Mouse (Mus musculus): ENCODE data around the gene Dnase2b. TPM values are rescaled to one million over a fixed set of nuclear protein-coding genes. Genes with fewer than 3 reads are reported as not detected.
A peak's percentile ranks its signal among the peaks of the same experiment; 100 is the strongest.

Dnase2b gene
- polyA plus RNA-seq, 1 experiment from 2014 or later, result not detected

GRCm38 (mm10) chr3:146641818-146642427 is 26.5 kb upstream of the Dnase2b start:
- H3K4me2 ChIP-seq, result no peak overlapping the region
- no peaks in the 10 kb centered on the region for H3K27me3 ChIP-seq
- ATAC-seq (ENCODE audit: borderline replicate concordance, extremely low read depth, low FRiP score, low TSS enrichment), result peak; percentile 55; the same call in 1 of the 2 replicates
- no peaks in the 10 kb centered on the region for H3K36me3 ChIP-seq
- H3K4me1 ChIP-seq, result peaks cover 9% of the 10 kb centered on the region; the same call in 1 of the 2 replicates
- no peak overlapping the region for H3K9ac ChIP-seq
- no peaks in the 10 kb centered on the region for H3K9me3 ChIP-seq
- H3K4me3 ChIP-seq, result no peak overlapping the region
- H3K27ac ChIP-seq, result no peak overlapping the region
- 41% methylated on average over 4 of the region's 4 CpGs for WGBS

- no peaks in the 10 kb centered on the region for H3K27me3 ChIP-seq
- no peak overlapping the region for H3K9ac ChIP-seq
- H3K4me1 ChIP-seq, result no peaks in the 10 kb centered on the region
- H3K27ac ChIP-seq, result no peak overlapping the region
- no peaks in the 10 kb centered on the region for H3K36me3 ChIP-seq
- no peak for ATAC-seq (ENCODE audit: borderline replicate concordance, extremely low read depth, low FRiP score, low TSS enrichment)
- no peak overlapping the region for H3K4me3 ChIP-seq
- no peaks in the 10 kb centered on the region for H3K9me3 ChIP-seq
- WGBS, result 82% methylated on average over 5 of the region's 5 CpGs
- no peak overlapping the region for H3K4me2 ChIP-seq
Observed at GRCm38 (mm10) chr3:146632506-146632905, 17.1 kb upstream of the Dnase2b start.

- Histone ChIP-seq H3K27ac (no peak overlapping the region), H3K4me1 (no peaks in the 10 kb centered on the region), H3K4me3 (no peak overlapping the region), H3K4me2 (no peak overlapping the region), H3K36me3 (no peaks in the 10 kb centered on the region), H3K27me3 (no peaks in the 10 kb centered on the region), H3K9me3 (no peaks in the 10 kb centered on the region), H3K9ac (no peak overlapping the region)
- no peak for ATAC-seq (ENCODE audit: borderline replicate concordance, extremely low read depth, low FRiP score, low TSS enrichment)
- WGBS, result 63% methylated on average over 8 of the region's 8 CpGs
Observed at GRCm38 (mm10) chr3:146628227-146628982, 13.0 kb upstream of the Dnase2b start.

GRCm38 (mm10) chr3:146625766-146626165 is 10.4 kb upstream of the Dnase2b start:
- Histone ChIP-seq H3K4me1 (no peaks in the 10 kb centered on the region), H3K27me3 (no peaks in the 10 kb centered on the region), H3K9me3 (no peaks in the 10 kb centered on the region), H3K4me3 (no peak overlapping the region), H3K27ac (no peak overlapping the region), H3K9ac (no peak overlapping the region), H3K4me2 (no peak overlapping the region), H3K36me3 (no peaks in the 10 kb centered on the region)
- WGBS, result 82% methylated on average over 4 of the region's 4 CpGs
- ATAC-seq (ENCODE audit: borderline replicate concordance, extremely low read depth, low FRiP score, low TSS enrichment), result no peak

- Histone ChIP-seq H3K4me2 (no peak overlapping the region), H3K27ac (no peak overlapping the region), H3K4me3 (no peak overlapping the region), H3K9me3 (no peaks in the 10 kb centered on the region), H3K9ac (no peak overlapping the region), H3K4me1 (no peaks in the 10 kb centered on the region), H3K27me3 (no peaks in the 10 kb centered on the region), H3K36me3 (no peaks in the 10 kb centered on the region)
- 85% methylated on average over 11 of the region's 11 CpGs for WGBS
- no peak for ATAC-seq (ENCODE audit: borderline replicate concordance, extremely low read depth, low FRiP score, low TSS enrichment)
Observed at GRCm38 (mm10) chr3:146621966-146622365, 6.6 kb upstream of the Dnase2b start.

- Histone ChIP-seq H3K4me3 (no peak overlapping the region), H3K27ac (no peak overlapping the region), H3K4me1 (no peaks in the 10 kb centered on the region), H3K27me3 (no peaks in the 10 kb centered on the region), H3K9ac (no peak overlapping the region), H3K36me3 (no peaks in the 10 kb centered on the region), H3K4me2 (no peak overlapping the region), H3K9me3 (no peaks in the 10 kb centered on the region)
- no peak for ATAC-seq (ENCODE audit: borderline replicate concordance, extremely low read depth, low FRiP score, low TSS enrichment)
- WGBS, result 76% methylated on average over 14 of the region's 14 CpGs
Observed at GRCm38 (mm10) chr3:146620555-146621249, 5.3 kb upstream of the Dnase2b start.

- Histone ChIP-seq H3K4me1 (no peaks in the 10 kb centered on the region), H3K9me3 (no peaks in the 10 kb centered on the region), H3K36me3 (no peaks in the 10 kb centered on the region), H3K9ac (no peak overlapping the region), H3K4me2 (no peak overlapping the region), H3K27me3 (no peaks in the 10 kb centered on the region), H3K27ac (no peak overlapping the region), H3K4me3 (no peak overlapping the region)
- no peak for ATAC-seq (ENCODE audit: borderline replicate concordance, extremely low read depth, low FRiP score, low TSS enrichment)
- 80% methylated on average over 10 of the region's 10 CpGs for WGBS
Observed at GRCm38 (mm10) chr3:146620101-146620500, 4.7 kb upstream of the Dnase2b start.

- no peaks in the 10 kb centered on the region for H3K9me3 ChIP-seq
- ATAC-seq (ENCODE audit: borderline replicate concordance, extremely low read depth, low FRiP score, low TSS enrichment), result no peak
Observed at GRCm38 (mm10) chr3:146618357-146618756, 3.0 kb upstream of the Dnase2b start.

GRCm38 (mm10) chr3:146617946-146618345 is 2.5 kb upstream of the Dnase2b start:
- Histone ChIP-seq H3K27ac (no peak overlapping the region), H3K4me3 (no peak overlapping the region), H3K27me3 (no peaks in the 10 kb centered on the region), H3K4me2 (no peak overlapping the region), H3K36me3 (no peaks in the 10 kb centered on the region), H3K4me1 (no peaks in the 10 kb centered on the region), H3K9me3 (no peaks in the 10 kb centered on the region), H3K9ac (no peak overlapping the region)
- no peak for ATAC-seq (ENCODE audit: borderline replicate concordance, extremely low read depth, low FRiP score, low TSS enrichment)

More at GRCm38 (mm10) chr3:146618357-146618756, 3.0 kb upstream of the Dnase2b start:
- H3K4me1 ChIP-seq, result no peaks in the 10 kb centered on the region
- H3K4me3 ChIP-seq, result no peak overlapping the region
- no peaks in the 10 kb centered on the region for H3K36me3 ChIP-seq
- no peak overlapping the region for H3K4me2 ChIP-seq
- H3K27me3 ChIP-seq, result no peaks in the 10 kb centered on the region
- 51% methylated on average over 4 of the region's 4 CpGs for WGBS
- H3K27ac ChIP-seq, result no peak overlapping the region
- no peak overlapping the region for H3K9ac ChIP-seq

- Histone ChIP-seq H3K27ac (no peak overlapping the region), H3K4me2 (no peak overlapping the region), H3K36me3 (no peaks in the 10 kb centered on the region), H3K27me3 (no peaks in the 10 kb centered on the region), H3K9ac (no peak overlapping the region), H3K4me1 (no peaks in the 10 kb centered on the region), H3K9me3 (no peaks in the 10 kb centered on the region), H3K4me3 (no peak overlapping the region)
- no peak for ATAC-seq (ENCODE audit: borderline replicate concordance, extremely low read depth, low FRiP score, low TSS enrichment)
- WGBS, result 68% methylated on average over 5 of the region's 5 CpGs
Observed at GRCm38 (mm10) chr3:146616533-146617283, 1.3 kb upstream of the Dnase2b start.

GRCm38 (mm10) chr3:146611821-146612220 is 3.6 kb downstream of the Dnase2b start:
- H3K9me3 ChIP-seq, result no peaks in the 10 kb centered on the region
- H3K4me2 ChIP-seq, result no peak overlapping the region
- H3K4me3 ChIP-seq, result no peak overlapping the region
- no peaks in the 10 kb centered on the region for H3K36me3 ChIP-seq
- 43% methylated on average over 4 of the region's 4 CpGs for WGBS
- H3K27ac ChIP-seq, result no peak overlapping the region
- no peaks in the 10 kb centered on the region for H3K27me3 ChIP-seq
- H3K4me1 ChIP-seq, result no peaks in the 10 kb centered on the region
- no peak overlapping the region for H3K9ac ChIP-seq
- ATAC-seq (ENCODE audit: borderline replicate concordance, extremely low read depth, low FRiP score, low TSS enrichment), result no peak
